29 mouse cellular contexts compared by ENCODE assay signal in the genomic region with DNA sequence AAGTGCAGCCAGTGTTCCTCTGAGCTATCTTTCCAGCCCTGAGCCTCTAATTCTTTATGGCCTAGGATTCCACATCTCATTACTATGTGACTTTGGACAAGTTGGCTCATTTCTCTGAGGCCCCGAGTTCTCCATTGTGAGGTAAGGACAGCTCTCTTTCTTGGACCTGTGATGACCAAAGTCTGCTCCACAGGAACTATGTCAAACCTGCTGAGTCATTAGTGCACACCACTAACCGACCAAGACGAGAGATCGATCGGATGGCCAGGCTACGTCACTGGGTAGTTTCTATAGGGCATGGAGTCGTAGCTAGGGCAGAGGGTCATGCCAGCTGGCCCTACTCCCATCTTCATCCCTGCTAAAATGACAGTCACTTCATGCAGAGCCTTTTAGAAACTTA. TPM values are rescaled to one million over a fixed set of nuclear protein-coding genes. Genes with fewer than 3 reads are reported as not detected.
"Had no signal": no experiment of that assay in that cellular context is flagged by ENCODE, and none has a peak within 500 bp of the region (broad histone marks: within the 10 kb centered on the region; RNA-seq: fewer than 3 reads in every experiment).

No protein-coding gene starts in this region.

- H3K4me3 ChIP-seq: lung, embryonic 15.5 days; megakaryocyte, embryonic 14.5 days; midbrain, embryonic 13.5 days; midbrain, embryonic 15.5 days; neural tube, embryonic 12.5 days had no signal

- H3K4me1 ChIP-seq: lung, embryonic 15.5 days; megakaryocyte, embryonic 14.5 days; midbrain, embryonic 13.5 days; midbrain, embryonic 15.5 days; neural tube, embryonic 12.5 days had no signal

- ATAC-seq: liver, postnatal 0 days; lung, postnatal 0 days; midbrain, embryonic 13.5 days; midbrain, embryonic 15.5 days had no signal

- H3K4me2 ChIP-seq: lung, embryonic 15.5 days; midbrain, embryonic 11.5 days; midbrain, embryonic 13.5 days; midbrain, embryonic 15.5 days; neural tube, embryonic 12.5 days had no signal

- DNase-seq: liver, postnatal 0 days; lung, adult 2 months; lung, postnatal 14 days; lung, postnatal 36 days; retina, postnatal 1 day; right cerebral cortex, adult 18-20 months; right cerebral cortex, postnatal 25 days; right cerebral cortex, postnatal 4 days; spleen, adult 18-20 months; thymus, adult 18-20 months; thymus, postnatal 14 days; thymus, postnatal 36 days had no signal

- H3K27me3 ChIP-seq: lung, embryonic 15.5 days; neural tube, embryonic 12.5 days had no signal

- H3K36me3 ChIP-seq: lung, embryonic 15.5 days; midbrain, embryonic 13.5 days; midbrain, embryonic 15.5 days; neural tube, embryonic 12.5 days had no signal

- H3K9ac ChIP-seq: liver, postnatal 0 days; lung, embryonic 15.5 days; midbrain, embryonic 13.5 days; midbrain, embryonic 15.5 days; neural tube, embryonic 12.5 days had no signal

- H3K9me3 ChIP-seq: lung, embryonic 15.5 days; megakaryocyte, embryonic 14.5 days; midbrain, embryonic 13.5 days; midbrain, embryonic 15.5 days; neural tube, embryonic 12.5 days had no signal

- H3K27ac ChIP-seq: lung, embryonic 15.5 days; macrophage; midbrain, embryonic 13.5 days; midbrain, embryonic 15.5 days; neural tube, embryonic 12.5 days had no signal

RNA-seq across cellular contexts. Expression of a gene that starts 25.9 kb away (rescaled TPM):
- total RNA-seq: megakaryocyte progenitor cell, adult 5-6 weeks; midbrain, postnatal 0 days; monocyte, adult 5-6 weeks; neutrophil, adult 5-6 weeks had no signal
- polyA plus RNA-seq: liver, postnatal 0 days; lung, adult 2 months; lung, embryonic 15.5 days; lung, postnatal 0 days; macrophage; midbrain, embryonic 11.5 days; midbrain, embryonic 13.5 days; midbrain, embryonic 15.5 days; midbrain, postnatal 0 days; neural tube, embryonic 12.5 days; neural tube, embryonic 14.5 days; thymus, postnatal 0 days had no signal

RNA-seq across cellular contexts. Expression of a gene that starts 55.4 kb away (rescaled TPM):
- total RNA-seq: megakaryocyte progenitor cell, adult 5-6 weeks; monocyte, adult 5-6 weeks; neutrophil, adult 5-6 weeks had no signal
- polyA plus RNA-seq: liver, postnatal 0 days; lung, adult 2 months; lung, embryonic 15.5 days; lung, postnatal 0 days; macrophage; small intestine, adult 2 months; stomach, embryonic 14.5 days; stomach, embryonic 16.5 days; thymus, postnatal 0 days had no signal
